ENCODE assay signal across 27 mouse cellular contexts in genomic region chr1:131049361-131049806, GRCm38 (mm10). TPM values are rescaled to one million over a fixed set of nuclear protein-coding genes. Genes with fewer than 3 reads are reported as not detected.
DNase-seq lines count a peak whose midpoint lies in the region; TF ChIP-seq lines count a peak whose summit lies in the region.
"Had no signal": no experiment of that assay in that cellular context is flagged by ENCODE, and none has a peak within 500 bp of the region (broad histone marks: within the 10 kb centered on the region; RNA-seq: fewer than 3 reads in every experiment).

No protein-coding gene starts in this region.

- peak overlapping the region; percentile 58 for H3K4me2 ChIP-seq in CH12.LX (ENCODE audit: insufficient read depth, low read depth, poor library complexity, severe bottlenecking)
- H3K4me2 ChIP-seq: embryonic facial prominence, embryonic 15.5 days; forebrain, embryonic 15.5 days; heart, embryonic 12.5 days; hindbrain, embryonic 14.5 days had no signal

- H3K36me3 ChIP-seq in CH12.LX (replicated peaks in 1 of 2; ENCODE audit: control insufficient read depth in 1 of 2, insufficient read depth in 1 of 2, low read length in 1 of 2): peaks cover 3 to 10% of the 10 kb centered on the region in 2 experiments
- H3K36me3 ChIP-seq in forebrain, embryonic 10.5 days (replicated peaks): peaks cover 20% of the 10 kb centered on the region

- peak overlapping the region; percentile 99 for H3K27ac ChIP-seq in CH12.LX (ENCODE audit: insufficient read depth, low read depth)
- H3K27ac ChIP-seq in forebrain, embryonic 10.5 days: no peak overlapping the region
- H3K27ac ChIP-seq: embryonic facial prominence, embryonic 15.5 days; forebrain, embryonic 15.5 days; heart, adult 2 months; hindbrain, embryonic 10.5 days; hindbrain, embryonic 14.5 days had no signal

- no peaks in the 10 kb centered on the region for H3K27me3 ChIP-seq in CH12.LX (replicated peaks)
- H3K27me3 ChIP-seq in forebrain, embryonic 10.5 days (ENCODE audit: poor library complexity, severe bottlenecking): no peaks in the 10 kb centered on the region
- H3K27me3 ChIP-seq: embryonic facial prominence, embryonic 15.5 days; forebrain, embryonic 15.5 days; heart, embryonic 12.5 days had no signal

- no peak for TF ChIP-seq CTCF in CH12.LX (conservative IDR thresholded peaks at IDR 0.05 in 1 of 2, IDR thresholded peaks at IDR 0.05 in 1 of 2; ENCODE audit: low read depth in 2 of 2, low read length in 2 of 2)

- no peak for TF ChIP-seq RAD21 in CH12.LX (IDR thresholded peaks at IDR 0.05; ENCODE audit: low read depth, low read length)

- DNase-seq in heart, adult 11 months: peak; percentile 87
- DNase-seq in heart, adult 9 months (ENCODE audit: low spot score in 2 of 2): no peak
- peak; percentile 63 for DNase-seq in thymus, postnatal 0 days (ENCODE audit: low spot score)
- DNase-seq in thymus, postnatal 36 days: no peak
- DNase-seq in CD4-positive helper T cell, adult 2 months (ENCODE audit: low read depth, low spot score): peak; percentile 21
- peak; percentile 98 for DNase-seq in CH12.LX (ENCODE audit: extremely low read depth)
- DNase-seq in frontal cortex, postnatal 10 days (ENCODE audit: low spot score in 2 of 2): no peak
- no peak for DNase-seq in forebrain, embryonic 10.5 days (ENCODE audit: extremely low spot score, low spot score)
- DNase-seq: adrenal gland, postnatal 10 days; cerebellum, adult 11 months; cerebellum, adult 8-10 months; cerebellum, postnatal 14 days; gastrocnemius, postnatal 10 days; heart, adult 2 months had no signal

- no peaks in the 10 kb centered on the region for H3K9me3 ChIP-seq in CH12.LX (replicated peaks; ENCODE audit: low read length)
- no peaks in the 10 kb centered on the region for H3K9me3 ChIP-seq in forebrain, embryonic 10.5 days
- H3K9me3 ChIP-seq: embryonic facial prominence, embryonic 15.5 days; forebrain, embryonic 15.5 days; heart, embryonic 12.5 days; hindbrain, embryonic 10.5 days had no signal

- peaks cover 55 to 94% of the 10 kb centered on the region in 2 experiments for H3K4me1 ChIP-seq in CH12.LX (ENCODE audit: control insufficient read depth in 1 of 2, insufficient read depth in 2 of 2)
- H3K4me1 ChIP-seq in forebrain, embryonic 10.5 days: peaks cover 19% of the 10 kb centered on the region

- in situ Hi-C loops in CH12.LX (cut with MboI; ENCODE audit: low pct_ligation_motif_present, low pct_unique_long_range_greater_than_20kb, low sequenced_read_pairs): no loop called here

- dilution Hi-C loops in CH12.LX (cut with MboI; ENCODE audit: extremely low pct_ligation_motif_present, extremely low pct_unique_long_range_greater_than_20kb, low sequenced_read_pairs): no loop called here

- TF ChIP-seq POLR2A in CH12.LX (IDR thresholded peaks at IDR 0.05; ENCODE audit: low read depth, low read length): peak; percentile 41; the same call in 1 of the 2 replicates

- H3K4me3 ChIP-seq in CH12.LX (replicated peaks in 1 of 3; ENCODE audit: low read depth in 2 of 3, low read length in 2 of 3, poor library complexity in 1 of 3): no peak overlapping the region
- no peak overlapping the region for H3K4me3 ChIP-seq in forebrain, embryonic 10.5 days
- H3K4me3 ChIP-seq: embryonic facial prominence, embryonic 15.5 days; erythroblast, embryonic 14.5 days; forebrain, embryonic 15.5 days; heart, adult 2 months; heart, embryonic 12.5 days; hindbrain, embryonic 10.5 days had no signal

- no peaks in the 10 kb centered on the region for H3K79me2 ChIP-seq in CH12.LX (replicated peaks; ENCODE audit: control insufficient read depth, extremely low read depth, insufficient read depth, poor library complexity, severe bottlenecking)

- WGBS in forebrain, embryonic 10.5 days: 83% methylated on average over 5 of the region's 5 CpGs

- H3K9ac ChIP-seq in CH12.LX (ENCODE audit: insufficient read depth, low read depth): no peak overlapping the region; the same call in 1 of the 2 replicates
- H3K9ac ChIP-seq: embryonic facial prominence, embryonic 15.5 days; forebrain, embryonic 15.5 days; heart, embryonic 12.5 days; hindbrain, embryonic 14.5 days had no signal

- peak; percentile 88; the same call in 1 of the 2 replicates for TF ChIP-seq EP300 in CH12.LX (IDR thresholded peaks at IDR 0.05; ENCODE audit: low read length)

TF ChIP-seq in CH12.LX, 34 proteins besides CTCF, POLR2A, EP300 and RAD21:
- TF ChIP-seq UBTF (IDR thresholded peaks at IDR 0.05; ENCODE audit: low read depth, low read length) (no peak), MAX (IDR thresholded peaks at IDR 0.05; ENCODE audit: low read length) (peak; percentile 63; the same call in 1 of the 2 replicates), JUND (conservative IDR thresholded peaks at IDR 0.05; ENCODE audit: low read depth, low read length) (peak; percentile 65), SIN3A (IDR thresholded peaks at IDR 0.05; ENCODE audit: low read length) (peak; percentile 76; the same call in 1 of the 2 replicates), MYC (IDR thresholded peaks at IDR 0.05; ENCODE audit: low read depth, low read length) (no peak; the same call in none of the 2 replicates), ETS1 (conservative IDR thresholded peaks at IDR 0.05; ENCODE audit: low read depth, low read length) (peak; percentile 97), TBP (conservative IDR thresholded peaks at IDR 0.05; ENCODE audit: low read depth, low read length) (0 out of 2 replicates have a peak, but pooled peaks have one; percentile 44), IRF4 (IDR thresholded peaks at IDR 0.05; ENCODE audit: low read depth, low read length) (peak; percentile 81), CHD2 (IDR thresholded peaks at IDR 0.05; ENCODE audit: low read length) (peak; percentile 89), ZC3H11A (IDR thresholded peaks at IDR 0.05; ENCODE audit: low read depth, low read length) (no peak), BHLHE40 (IDR thresholded peaks at IDR 0.05; ENCODE audit: low read depth, low read length) (peak; percentile 94), MAZ (IDR thresholded peaks at IDR 0.05; ENCODE audit: low read depth, low read length) (peak; percentile 38; the same call in 1 of the 2 replicates), ZNF384 (IDR thresholded peaks at IDR 0.05; ENCODE audit: low read depth, low read length) (peak; percentile 65), HCFC1 (IDR thresholded peaks at IDR 0.05; ENCODE audit: low read depth, low read length) (peak; percentile 32; the same call in 1 of the 2 replicates), TCF12 (IDR thresholded peaks at IDR 0.05; ENCODE audit: low read depth, low read length) (peak; percentile 69), USF2 (conservative IDR thresholded peaks at IDR 0.05; ENCODE audit: low read depth, low read length) (no peak), SMC3 (IDR thresholded peaks at IDR 0.05; ENCODE audit: low read depth, low read length) (peak; percentile 3; the same call in 1 of the 2 replicates), MXI1 (IDR thresholded peaks at IDR 0.05; ENCODE audit: low read depth, low read length) (peak; percentile 33; the same call in 1 of the 2 replicates), MEF2A (IDR thresholded peaks at IDR 0.05; ENCODE audit: borderline replicate concordance, low read depth, low read length) (peak; percentile 58; the same call in 1 of the 2 replicates), KAT2A (IDR thresholded peaks at IDR 0.05; ENCODE audit: insufficient replicate concordance, low read length) (0 out of 2 replicates have a peak, but pooled peaks have one; percentile 70), E2F4 (IDR thresholded peaks at IDR 0.05; ENCODE audit: insufficient replicate concordance, low read depth, low read length) (0 out of 2 replicates have a peak, but pooled peaks have one; percentile 38), PAX5 (IDR thresholded peaks at IDR 0.05; ENCODE audit: low read length) (no peak), ZKSCAN1 (IDR thresholded peaks at IDR 0.05; ENCODE audit: borderline replicate concordance, low read depth, low read length) (no peak), RCOR1 (conservative IDR thresholded peaks at IDR 0.05; ENCODE audit: low read depth, low read length) (no peak), CHD1 (IDR thresholded peaks at IDR 0.05; ENCODE audit: low read depth, low read length) (no peak), POLR2AphosphoS2 (IDR thresholded peaks at IDR 0.05; ENCODE audit: low read depth, low read length) (peak; percentile 86; the same call in 1 of the 2 replicates), GABPA (IDR thresholded peaks at IDR 0.05; ENCODE audit: insufficient replicate concordance, low read depth, low read length) (no peak), ZMIZ1 (IDR thresholded peaks at IDR 0.05; ENCODE audit: low read depth, low read length) (peak; percentile 63), JUN (IDR thresholded peaks at IDR 0.05; ENCODE audit: insufficient read depth, low read depth, low read length) (peak; percentile 43; the same call in 1 of the 2 replicates), NELFE (IDR thresholded peaks at IDR 0.05; ENCODE audit: low read depth, low read length) (no peak), NRF1 (IDR thresholded peaks at IDR 0.05; ENCODE audit: low read depth, low read length) (no peak), USF1 (IDR thresholded peaks at IDR 0.05; ENCODE audit: low read depth, low read length) (no peak), MAFK (IDR thresholded peaks at IDR 0.05; ENCODE audit: insufficient replicate concordance, low read length) (peak; percentile 81; the same call in 1 of the 2 replicates)

RNA-seq across cellular contexts. Expression of gene Il10, which starts 29.7 kb away (rescaled TPM):
- 0.57 TPM in 2 replicates for polyA plus RNA-seq in thymus, postnatal 0 days (2015; fragmentation: Nextera tagmentation; extraction: Ambion mirVana)
- total RNA-seq in CH12.LX (2012; rRNA removed) (389 and 399 TPM in 2 replicates), CH12.LX (2014; rRNA removed) (903 and 969 TPM in 2 replicates)
- polyA plus RNA-seq in CH12.LX (2012; ENCODE audit: insufficient read length, low read depth): 236 and 284 TPM in 2 replicates
- not detected in 2 replicates for polyA plus RNA-seq in forebrain, embryonic 10.5 days (2016; fragmentation: Nextera tagmentation; extraction: Ambion mirVana)
- total RNA-seq: adrenal gland, postnatal 10 days; adrenal gland, postnatal 4 days; common myeloid progenitor, adult 5-6 weeks; gastrocnemius, postnatal 10 days; gastrocnemius, postnatal 4 days; heart, adult 2 months; heart, postnatal 25 days had no signal
- polyA plus RNA-seq: brain, embryonic 14.5 days; embryonic facial prominence, embryonic 15.5 days; erythroblast, embryonic 14.5 days; forebrain, embryonic 11.5 days; forebrain, embryonic 15.5 days; heart, adult 2 months; heart, embryonic 12.5 days; hindbrain, embryonic 10.5 days; hindbrain, embryonic 14.5 days; intestine, embryonic 16.5 days had no signal

RNA-seq across cellular contexts. Expression of gene Mapkapk2, which starts 48.2 kb away (rescaled TPM):
- 26.6 and 30.4 TPM in 2 replicates for polyA plus RNA-seq in thymus, postnatal 0 days (2015; fragmentation: Nextera tagmentation; extraction: Ambion mirVana)
- total RNA-seq in CH12.LX (2012; rRNA removed): 54.2 and 55.0 TPM in 2 replicates
- 58.6 and 62.9 TPM in 2 replicates for total RNA-seq in CH12.LX (2014; rRNA removed)
- 63.5 and 68.6 TPM in 2 replicates for polyA plus RNA-seq in CH12.LX (2012; ENCODE audit: insufficient read length, low read depth)
- polyA plus RNA-seq in forebrain, embryonic 10.5 days (2016; fragmentation: Nextera tagmentation; extraction: Ambion mirVana): 41.1 and 41.3 TPM in 2 replicates

Comparison
In these comparisons a context has a peak if more than half of its experiments do, and no peak if none do; other contexts are left out.
1. DNase-seq: peak in heart, adult 11 months (single experiment), thymus, postnatal 0 days (single experiment), CD4-positive helper T cell, adult 2 months (single experiment) and CH12.LX (single experiment); none in heart, adult 9 months (0 of 2), thymus, postnatal 36 days (0 of 2), frontal cortex, postnatal 10 days (0 of 2) and forebrain, embryonic 10.5 days (single experiment).
2. RNA of gene Il10, which starts 29.7 kb away (polyA plus RNA-seq): 236 to 284 TPM in CH12.LX; 0.57 TPM in thymus, postnatal 0 days and not detected in forebrain, embryonic 10.5 days; every median in the first group is over 100 times any median in the second.